Mouse (Mus musculus) intestine, embryonic 16.5 days (tissue): ENCODE measurements at regions not wholly inside any gene's neighbourhood (a gene's known extent, or its start where the extent isn't known, plus 50 kb on each side); places are given as distances from the start of the nearest gene placed in this dataset.
A peak's percentile ranks its signal among the peaks of the same experiment; 100 is the strongest.

Experiments used
- ATAC-seq: fragments of 200-750 bp; cut with Nextera tagmentation; 2 replicates; pipeline ENCODE4 v1.8.0; 2017; ENCODE audit warnings: moderate TSS enrichment, moderate library complexity
- H3K27ac ChIP-seq: fragments of 300-500 bp; sonication (generic); 2 replicates; pipeline ENCODE4 v1.5.1; 2014; ENCODE audit warnings: mild to moderate bottlenecking, low read length
- H3K27me3 ChIP-seq: fragments of 300-500 bp; sonication (generic); replicated peaks from 2 replicates; pipeline ENCODE4 v1.6.1; 2014; ENCODE audit warnings: low read length, control low read depth, mixed read lengths; ENCODE audit not compliant: control insufficient read depth, insufficient read depth
- H3K36me3 ChIP-seq: fragments of 300-500 bp; sonication (generic); 2 replicates; pipeline ENCODE4 v1.6.1; 2014; ENCODE audit warnings: low read length, control low read depth; ENCODE audit not compliant: control insufficient read depth, insufficient read depth
- H3K4me1 ChIP-seq: fragments of 300-500 bp; sonication (generic); 2 replicates; pipeline ENCODE4 v1.6.1; 2014; ENCODE audit warnings: low read length, control low read depth, mixed read lengths; ENCODE audit not compliant: control insufficient read depth, insufficient read depth
- H3K4me2 ChIP-seq: fragments of 300-500 bp; sonication (generic); 2 replicates; pipeline ENCODE4 v1.6.1; 2014; ENCODE audit warnings: low read depth, low read length, control low read depth
- H3K4me3 ChIP-seq: fragments of 300-500 bp; sonication (generic); 2 replicates; pipeline ENCODE4 v1.5.1; 2014; ENCODE audit warnings: mild to moderate bottlenecking, low read length
- H3K9ac ChIP-seq: fragments of 300-500 bp; sonication (generic); 2 replicates; pipeline ENCODE4 v1.6.1; 2014; ENCODE audit warnings: low read depth, low read length
- H3K9me3 ChIP-seq: fragments of 300-500 bp; sonication (generic); 2 replicates; pipeline ENCODE4 v1.6.1; 2016; ENCODE audit warnings: low read length, control low read depth; ENCODE audit not compliant: control insufficient read depth
- WGBS: fragments of 180-500 bp; shearing (Covaris S2); extraction: QIAGEN DNeasy Blood & Tissue Kit; methylation state at CpG from one replicate; pipeline ENCODE4 v1.1.7; 2014; 5-methylcytosine and 5-hydroxymethylcytosine counted together

GRCm38 (mm10) chr4:31612147-31612824, 351.6 kb upstream of the Map3k7 start:
- H3K4me1 ChIP-seq = peaks cover 4% of the 10 kb centered on the region; the same call in 1 of the 2 replicates
- no peaks in the 10 kb centered on the region for H3K27me3 ChIP-seq
- H3K27ac ChIP-seq = no peak overlapping the region
- no peak overlapping the region for H3K9ac ChIP-seq
- no peak overlapping the region for H3K4me2 ChIP-seq
- H3K4me3 ChIP-seq = no peak overlapping the region
- 43% methylated on average over 8 of the region's 8 CpGs for WGBS
- no peaks in the 10 kb centered on the region for H3K9me3 ChIP-seq
- H3K36me3 ChIP-seq = no peaks in the 10 kb centered on the region
- ATAC-seq = no peak

- Histone ChIP-seq H3K27ac (no peak overlapping the region), H3K4me3 (no peak overlapping the region), H3K9me3 (no peaks in the 10 kb centered on the region), H3K36me3 (no peaks in the 10 kb centered on the region), H3K4me1 (peaks cover 4% of the 10 kb centered on the region; the same call in 1 of the 2 replicates), H3K4me2 (no peak overlapping the region), H3K27me3 (no peaks in the 10 kb centered on the region), H3K9ac (no peak overlapping the region)
- WGBS = 66% methylated on average over 9 of the region's 9 CpGs
- ATAC-seq = no peak
Measured at GRCm38 (mm10) chr4:31612825-31613514, 350.9 kb upstream of the Map3k7 start.

GRCm38 (mm10) chr4:31617572-31617971, 346.3 kb upstream of the Map3k7 start:
- WGBS = 70% methylated on average over 7 of the region's 7 CpGs
- Histone ChIP-seq H3K4me1 (no peaks in the 10 kb centered on the region; the same call in 1 of the 2 replicates), H3K27me3 (no peaks in the 10 kb centered on the region), H3K36me3 (no peaks in the 10 kb centered on the region), H3K4me2 (no peak overlapping the region), H3K4me3 (no peak overlapping the region), H3K9ac (no peak overlapping the region), H3K27ac (no peak overlapping the region), H3K9me3 (no peaks in the 10 kb centered on the region)
- no peak for ATAC-seq

GRCm38 (mm10) chr4:31618026-31618425, 345.9 kb upstream of the Map3k7 start:
- 37% methylated on average over 4 of the region's 4 CpGs for WGBS
- Histone ChIP-seq H3K9ac (no peak overlapping the region), H3K4me3 (no peak overlapping the region), H3K36me3 (no peaks in the 10 kb centered on the region), H3K27me3 (no peaks in the 10 kb centered on the region), H3K9me3 (no peaks in the 10 kb centered on the region), H3K27ac (no peak overlapping the region), H3K4me1 (no peaks in the 10 kb centered on the region), H3K4me2 (no peak overlapping the region)
- no peak for ATAC-seq

- H3K27ac ChIP-seq = no peak overlapping the region
- no peaks in the 10 kb centered on the region for H3K9me3 ChIP-seq
- no peaks in the 10 kb centered on the region for H3K36me3 ChIP-seq
- no peak overlapping the region for H3K4me2 ChIP-seq
- no peak overlapping the region for H3K4me3 ChIP-seq
- 95% methylated on average over 2 of the region's 2 CpGs for WGBS
- no peaks in the 10 kb centered on the region for H3K4me1 ChIP-seq
- H3K9ac ChIP-seq = no peak overlapping the region
- ATAC-seq = no peak
- no peaks in the 10 kb centered on the region for H3K27me3 ChIP-seq
Measured at GRCm38 (mm10) chr4:31621205-31621604, 342.7 kb upstream of the Map3k7 start.

GRCm38 (mm10) chr4:31627053-31627452, 336.8 kb upstream of the Map3k7 start:
- 63% methylated on average over 3 of the region's 3 CpGs for WGBS
- no peaks in the 10 kb centered on the region for H3K27me3 ChIP-seq
- H3K4me1 ChIP-seq = no peaks in the 10 kb centered on the region
- H3K9me3 ChIP-seq = no peaks in the 10 kb centered on the region
- no peak for ATAC-seq
- no peaks in the 10 kb centered on the region for H3K36me3 ChIP-seq
- no peak overlapping the region for H3K4me3 ChIP-seq
- no peak overlapping the region for H3K27ac ChIP-seq
- no peak overlapping the region for H3K9ac ChIP-seq
- H3K4me2 ChIP-seq = no peak overlapping the region

- H3K9me3 ChIP-seq = no peaks in the 10 kb centered on the region
- H3K27me3 ChIP-seq = no peaks in the 10 kb centered on the region
- no peak overlapping the region for H3K4me3 ChIP-seq
- H3K4me2 ChIP-seq = no peak overlapping the region
- no peak for ATAC-seq
- no peak overlapping the region for H3K9ac ChIP-seq
- H3K36me3 ChIP-seq = no peaks in the 10 kb centered on the region
- no peak overlapping the region for H3K27ac ChIP-seq
- H3K4me1 ChIP-seq = no peaks in the 10 kb centered on the region
- WGBS = 92% methylated on average over 10 of the region's 10 CpGs
Measured at GRCm38 (mm10) chr4:31627777-31628176, 336.1 kb upstream of the Map3k7 start.

- peaks cover 6% of the 10 kb centered on the region; the same call in 1 of the 2 replicates for H3K4me1 ChIP-seq
- no peaks in the 10 kb centered on the region for H3K9me3 ChIP-seq
- no peak overlapping the region for H3K4me3 ChIP-seq
- no peak for ATAC-seq
- H3K9ac ChIP-seq = no peak overlapping the region
- WGBS = 94% methylated on average over 6 of the region's 6 CpGs
- no peaks in the 10 kb centered on the region for H3K36me3 ChIP-seq
- H3K4me2 ChIP-seq = no peak overlapping the region
- H3K27ac ChIP-seq = no peak overlapping the region
- no peaks in the 10 kb centered on the region for H3K27me3 ChIP-seq
Measured at GRCm38 (mm10) chr4:31638564-31638963, 325.3 kb upstream of the Map3k7 start.

GRCm38 (mm10) chr4:31642161-31642560, 321.7 kb upstream of the Map3k7 start:
- WGBS = 22% methylated on average over 9 of the region's 9 CpGs
- no peaks in the 10 kb centered on the region for H3K27me3 ChIP-seq
- no peak overlapping the region for H3K27ac ChIP-seq
- no peak overlapping the region for H3K9ac ChIP-seq
- H3K9me3 ChIP-seq = no peaks in the 10 kb centered on the region
- peak overlapping the region; percentile 35; the same call in 1 of the 2 replicates for H3K4me2 ChIP-seq
- ATAC-seq = peak; percentile 84
- H3K4me1 ChIP-seq = peaks cover 6% of the 10 kb centered on the region; the same call in 1 of the 2 replicates
- no peaks in the 10 kb centered on the region for H3K36me3 ChIP-seq
- no peak overlapping the region for H3K4me3 ChIP-seq
